Mouse (Mus musculus): Measurements from ENCODE around the gene Mrpl2. TPM values are rescaled to one million over a fixed set of nuclear protein-coding genes. Genes with fewer than 3 reads are reported as not detected.
A peak's percentile ranks its signal among the peaks of the same experiment; 100 is the strongest.

Mrpl2 gene
- polyA plus RNA-seq, 1 experiment = 33.5 TPM

- H3K4me3 ChIP-seq (ENCODE audit: insufficient read depth, low read length) = no peak overlapping the region
- peaks cover 8% of the 10 kb centered on the region for H3K4me1 ChIP-seq (ENCODE audit: control insufficient read depth, insufficient read depth, low read length)
- TF ChIP-seq POLR2A (IDR thresholded peaks at IDR 0.05; ENCODE audit: low read depth, low read length) (no peak), CTCF (IDR thresholded peaks at IDR 0.05; ENCODE audit: borderline replicate concordance, insufficient read depth, low read length) (no peak)
- H3K27ac ChIP-seq (ENCODE audit: insufficient read depth, low read length) = peak overlapping the region; percentile 83
Observed at GRCm38 (mm10) chr17:46674530-46675283, 28.7 kb downstream of the Mrpl2 start.

DNA sequence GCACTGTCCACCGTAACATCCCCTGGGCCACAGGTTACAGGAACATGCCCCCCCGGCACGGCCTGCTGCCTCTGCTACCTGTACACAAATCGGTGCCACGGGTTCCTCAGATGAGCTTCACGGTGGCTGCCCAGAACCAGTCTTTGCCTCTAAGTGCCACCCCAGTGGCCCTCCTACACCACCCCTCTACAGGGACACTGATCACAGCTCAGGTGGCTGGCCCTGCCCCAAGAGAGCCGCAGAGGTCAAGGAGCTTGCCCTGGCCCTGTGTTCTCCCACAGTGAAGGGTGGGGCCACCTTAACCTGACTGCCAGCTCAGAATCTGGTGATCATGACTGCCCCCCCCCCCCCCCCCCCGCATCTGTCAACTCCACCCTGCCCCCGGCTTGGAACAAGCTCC lies 32.4 kb downstream of the Mrpl2 start, which contains the start of gene Mea1:
Gene Mea1 (plus strand): TSS at position 378 of the 400 bp plus-strand sequence.
- Histone ChIP-seq H3K4me3 (ENCODE audit: insufficient read depth, low read length) (peak within 1 kb of the TSS; percentile 84), H3K27ac (ENCODE audit: insufficient read depth, low read length) (peak within 1 kb of the TSS; percentile 4; the same call in 1 of the 2 replicates), H3K4me1 (ENCODE audit: control insufficient read depth, insufficient read depth, low read length) (peaks cover 8% of the 10 kb centered on the region)
- TF ChIP-seq CTCF (IDR thresholded peaks at IDR 0.05; ENCODE audit: borderline replicate concordance, insufficient read depth, low read length) (no peak), POLR2A (IDR thresholded peaks at IDR 0.05; ENCODE audit: low read depth, low read length) (no peak)

DNA sequence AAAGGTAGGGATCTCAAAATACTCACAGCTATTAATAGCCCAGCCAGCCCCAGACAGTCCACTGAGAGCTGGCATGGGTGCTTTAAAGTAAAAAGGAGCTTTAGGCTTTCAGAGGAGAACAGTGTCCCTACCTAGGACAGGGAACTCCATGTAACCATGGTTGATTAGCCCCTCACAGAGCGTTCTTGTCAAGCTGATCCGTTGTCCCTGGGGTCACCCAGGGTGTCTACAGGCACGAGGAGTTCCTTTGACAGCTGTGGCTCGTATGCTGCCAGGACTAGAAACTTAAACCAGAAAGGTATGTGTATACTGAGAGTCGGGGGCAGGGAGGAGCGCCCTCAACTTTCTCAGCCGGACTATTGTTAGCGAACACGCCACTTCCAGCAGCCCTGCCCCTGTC lies 32.9 kb downstream of the Mrpl2 start:
- Histone ChIP-seq H3K27ac (ENCODE audit: insufficient read depth, low read length) (peak overlapping the region; percentile 4; the same call in 1 of the 2 replicates), H3K4me1 (ENCODE audit: control insufficient read depth, insufficient read depth, low read length) (peaks cover 8% of the 10 kb centered on the region), H3K4me3 (ENCODE audit: insufficient read depth, low read length) (peak overlapping the region; percentile 84)
- TF ChIP-seq CTCF (IDR thresholded peaks at IDR 0.05; ENCODE audit: borderline replicate concordance, insufficient read depth, low read length) (no peak), POLR2A (IDR thresholded peaks at IDR 0.05; ENCODE audit: low read depth, low read length) (no peak)

DNA sequence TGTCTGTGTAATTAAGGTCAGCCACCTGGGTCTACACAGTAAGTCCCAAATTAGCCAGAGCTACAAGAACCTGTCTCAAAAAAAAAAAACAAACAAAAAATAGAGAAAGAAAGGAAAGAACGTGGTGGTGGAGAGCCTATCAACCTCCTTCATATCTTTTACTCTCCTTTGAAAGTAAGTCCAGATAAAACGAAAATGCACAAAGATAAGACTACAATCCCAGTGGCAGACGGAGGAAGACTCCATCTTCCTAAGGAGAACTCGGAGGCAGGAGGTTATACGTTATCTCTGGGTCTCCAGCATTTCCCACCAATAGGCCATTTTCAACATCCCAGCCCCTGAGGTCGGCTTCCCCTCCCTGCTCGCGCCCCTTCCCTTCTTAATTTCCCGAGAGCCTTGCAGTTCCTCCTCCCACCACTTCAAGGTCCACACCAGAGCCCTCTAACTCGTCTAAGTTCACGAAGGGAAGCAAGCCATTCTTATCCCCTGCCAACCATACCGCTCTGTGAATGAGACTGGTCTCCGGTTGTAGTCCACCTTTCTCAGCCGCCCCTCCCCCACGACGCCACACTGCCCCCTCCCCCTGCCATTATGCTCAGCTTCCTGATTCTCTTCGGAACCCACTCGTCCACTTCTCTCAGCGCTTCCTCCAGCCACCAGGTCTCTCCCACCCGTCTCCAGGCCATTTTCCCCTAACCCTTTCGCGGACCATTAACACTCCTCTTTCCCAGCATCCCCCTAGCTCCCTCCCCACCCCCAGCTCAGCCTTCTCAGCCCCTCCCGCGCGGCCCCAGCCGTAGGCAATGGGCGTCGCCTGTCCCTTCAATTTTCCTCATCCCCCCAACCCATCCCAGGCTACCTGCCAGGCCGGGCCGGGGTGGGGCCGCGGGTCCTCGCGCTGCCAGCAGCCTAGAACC lies 34.1 kb downstream of the Mrpl2 start:
- TF ChIP-seq CTCF (IDR thresholded peaks at IDR 0.05; ENCODE audit: borderline replicate concordance, insufficient read depth, low read length) = no peak
- TF ChIP-seq POLR2A (IDR thresholded peaks at IDR 0.05; ENCODE audit: low read depth, low read length) = peak; percentile 44; the same call in 1 of the 2 replicates
- Histone ChIP-seq H3K4me3 (ENCODE audit: insufficient read depth, low read length) (peak overlapping the region; percentile 84), H3K4me1 (ENCODE audit: control insufficient read depth, insufficient read depth, low read length) (peaks cover 2% of the 10 kb centered on the region; the same call in 1 of the 2 replicates), H3K27ac (ENCODE audit: insufficient read depth, low read length) (peak overlapping the region; percentile 62)

DNA sequence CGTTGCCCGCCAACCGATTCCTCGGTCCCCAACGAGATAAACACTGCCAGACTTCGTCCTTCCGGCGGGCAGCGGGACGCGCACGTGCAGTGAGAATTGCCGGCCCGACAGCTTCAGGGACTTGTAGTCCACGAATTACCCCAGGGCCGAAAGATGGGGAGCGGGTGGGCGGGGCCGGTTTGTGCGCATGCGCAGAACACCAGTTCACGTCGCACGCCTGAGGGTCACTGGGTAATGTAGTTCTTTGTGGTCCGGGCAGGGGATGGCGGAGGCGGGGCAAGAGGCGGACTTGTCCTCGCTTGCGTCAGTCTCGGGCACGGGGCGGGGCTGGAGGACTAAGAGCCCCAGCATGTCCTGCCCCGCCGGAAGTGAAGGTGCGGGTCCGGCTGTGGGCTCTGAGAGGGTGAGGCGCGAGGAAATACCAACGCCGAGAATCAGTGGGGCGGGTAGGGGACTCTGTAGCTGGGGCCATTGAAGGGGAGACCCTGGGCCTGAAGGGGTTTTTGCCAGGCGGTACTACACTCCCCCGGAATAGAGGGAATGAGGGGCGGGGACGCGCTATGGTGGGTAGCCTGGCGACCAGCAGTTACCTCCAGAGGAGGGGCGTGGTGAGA lies 34.8 kb downstream of the Mrpl2 start, which contains the start of gene Klhdc3:
Gene Klhdc3 (minus strand): TSS at position 155 of the 614 bp plus-strand sequence.
- TF ChIP-seq CTCF (IDR thresholded peaks at IDR 0.05; ENCODE audit: borderline replicate concordance, insufficient read depth, low read length) = no peak
- peak; percentile 68 for TF ChIP-seq POLR2A (IDR thresholded peaks at IDR 0.05; ENCODE audit: low read depth, low read length)
- peak within 1 kb of the TSS; percentile 84 for H3K4me3 ChIP-seq (ENCODE audit: insufficient read depth, low read length)
- H3K27ac ChIP-seq (ENCODE audit: insufficient read depth, low read length) = peak within 1 kb of the TSS; percentile 62
- H3K4me1 ChIP-seq (ENCODE audit: control insufficient read depth, insufficient read depth, low read length) = no peaks in the 10 kb centered on the region

GRCm38 (mm10) chr17:46681466-46682118 lies 35.6 kb downstream of the Mrpl2 start:
- TF ChIP-seq CTCF (IDR thresholded peaks at IDR 0.05; ENCODE audit: borderline replicate concordance, insufficient read depth, low read length) (no peak), POLR2A (IDR thresholded peaks at IDR 0.05; ENCODE audit: low read depth, low read length) (no peak)
- no peak overlapping the region for H3K27ac ChIP-seq (ENCODE audit: insufficient read depth, low read length)
- H3K4me3 ChIP-seq (ENCODE audit: insufficient read depth, low read length) = peak overlapping the region; percentile 58
- H3K4me1 ChIP-seq (ENCODE audit: control insufficient read depth, insufficient read depth, low read length) = no peaks in the 10 kb centered on the region

- H3K4me3 ChIP-seq (ENCODE audit: insufficient read depth, low read length) = no peak overlapping the region
- H3K27ac ChIP-seq (ENCODE audit: insufficient read depth, low read length) = no peak overlapping the region
- no peak for TF ChIP-seq CTCF (IDR thresholded peaks at IDR 0.05; ENCODE audit: borderline replicate concordance, insufficient read depth, low read length)
- no peak for TF ChIP-seq POLR2A (IDR thresholded peaks at IDR 0.05; ENCODE audit: low read depth, low read length)
- H3K4me1 ChIP-seq (ENCODE audit: control insufficient read depth, insufficient read depth, low read length) = no peaks in the 10 kb centered on the region
Observed at GRCm38 (mm10) chr17:46682654-46683389, 36.8 kb downstream of the Mrpl2 start.

GRCm38 (mm10) chr17:46685913-46686312 lies 39.9 kb downstream of the Mrpl2 start:
- Histone ChIP-seq H3K4me1 (ENCODE audit: control insufficient read depth, insufficient read depth, low read length) (no peaks in the 10 kb centered on the region), H3K4me3 (ENCODE audit: insufficient read depth, low read length) (no peak overlapping the region), H3K27ac (ENCODE audit: insufficient read depth, low read length) (no peak overlapping the region)
- no peak for TF ChIP-seq CTCF (IDR thresholded peaks at IDR 0.05; ENCODE audit: borderline replicate concordance, insufficient read depth, low read length)
- TF ChIP-seq POLR2A (IDR thresholded peaks at IDR 0.05; ENCODE audit: low read depth, low read length) = no peak

Data from embryonic fibroblast, embryonic 13.5 days (primary cell).